17 mouse cellular contexts compared by ENCODE assay signal in the genomic region with DNA sequence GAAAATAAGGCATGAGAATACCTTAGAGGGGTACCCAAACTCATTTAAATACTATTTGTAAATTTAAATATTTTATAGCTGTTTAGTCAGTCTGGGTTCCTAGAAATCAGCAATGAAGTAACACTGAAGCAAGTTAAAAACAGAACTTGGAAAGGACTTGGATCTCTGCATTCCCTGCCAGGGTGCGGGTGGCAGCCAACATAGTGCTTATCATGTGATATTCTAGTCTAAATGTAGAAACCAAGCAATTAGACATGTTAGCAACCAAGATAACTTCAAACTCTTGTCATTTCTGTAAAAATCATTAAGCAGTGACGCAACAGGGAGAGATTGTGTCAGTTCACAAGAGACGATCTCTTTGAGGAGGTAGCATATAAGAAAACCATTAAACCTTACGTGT. TPM values are rescaled to one million over a fixed set of nuclear protein-coding genes. Genes with fewer than 3 reads are reported as not detected.
DNase-seq lines count a peak whose midpoint lies in the region; ATAC-seq lines count a peak whose summit lies in the region.
"Had no signal": no experiment of that assay in that cellular context is flagged by ENCODE, and none has a peak within 500 bp of the region (broad histone marks: within the 10 kb centered on the region; RNA-seq: fewer than 3 reads in every experiment).

No protein-coding gene starts in this region.

- H3K27ac ChIP-seq in forebrain, embryonic 15.5 days (replicated peaks), result no peak overlapping the region
- no peak overlapping the region for H3K27ac ChIP-seq in forebrain, embryonic 11.5 days (ENCODE audit: low read depth, low read length)
- H3K27ac ChIP-seq in heart, embryonic 16.5 days (ENCODE audit: low read length), result peak overlapping the region; percentile 39; the same call in 1 of the 2 replicates
- no peak overlapping the region for H3K27ac ChIP-seq in midbrain, embryonic 11.5 days (ENCODE audit: low read depth, low read length)
- H3K27ac ChIP-seq: hindbrain, embryonic 13.5 days; limb, embryonic 12.5 days; midbrain, embryonic 15.5 days; neural tube, embryonic 12.5 days; stomach, postnatal 0 days had no signal

- ATAC-seq in forebrain, embryonic 15.5 days (replicated peaks), result peak; percentile 46; the same call in 1 of the 2 replicates
- no peak for ATAC-seq in forebrain, embryonic 11.5 days (replicated peaks; ENCODE audit: low FRiP score)
- ATAC-seq in heart, embryonic 16.5 days (replicated peaks; ENCODE audit: extremely low read depth, insufficient read depth, low FRiP score), result no peak
- no peak for ATAC-seq in midbrain, embryonic 11.5 days (ENCODE audit: low FRiP score)
- ATAC-seq: midbrain, embryonic 15.5 days had no signal

- H3K4me3 ChIP-seq in forebrain, embryonic 15.5 days, result no peak overlapping the region
- H3K4me3 ChIP-seq in forebrain, embryonic 11.5 days (ENCODE audit: low read depth, low read length), result no peak overlapping the region
- no peak overlapping the region for H3K4me3 ChIP-seq in heart, embryonic 16.5 days (ENCODE audit: low read length)
- H3K4me3 ChIP-seq in midbrain, embryonic 11.5 days (ENCODE audit: low read depth, low read length), result no peak overlapping the region
- H3K4me3 ChIP-seq: hindbrain, embryonic 13.5 days; limb, embryonic 12.5 days; midbrain, embryonic 15.5 days; neural tube, embryonic 12.5 days had no signal

- H3K4me2 ChIP-seq in forebrain, embryonic 15.5 days (replicated peaks), result no peak overlapping the region
- H3K4me2 ChIP-seq in forebrain, embryonic 11.5 days (ENCODE audit: low read depth, low read length, severe bottlenecking), result no peak overlapping the region
- H3K4me2 ChIP-seq in heart, embryonic 16.5 days (ENCODE audit: low read depth, low read length), result peak overlapping the region; percentile 40; the same call in 1 of the 2 replicates
- H3K4me2 ChIP-seq in midbrain, embryonic 11.5 days, result no peak overlapping the region
- H3K4me2 ChIP-seq: hindbrain, embryonic 13.5 days; limb, embryonic 12.5 days; midbrain, embryonic 15.5 days; neural tube, embryonic 12.5 days had no signal

- H3K27me3 ChIP-seq in forebrain, embryonic 15.5 days, result peaks cover 4% of the 10 kb centered on the region; the same call in 1 of the 2 replicates
- no peaks in the 10 kb centered on the region for H3K27me3 ChIP-seq in forebrain, embryonic 11.5 days (ENCODE audit: control insufficient read depth, insufficient read depth, low read length)
- no peaks in the 10 kb centered on the region for H3K27me3 ChIP-seq in heart, embryonic 16.5 days (ENCODE audit: control insufficient read depth, insufficient read depth, low read length)
- H3K27me3 ChIP-seq in midbrain, embryonic 11.5 days (ENCODE audit: control insufficient read depth, insufficient read depth, low read length), result no peaks in the 10 kb centered on the region
- H3K27me3 ChIP-seq: hindbrain, embryonic 13.5 days; limb, embryonic 12.5 days; midbrain, embryonic 15.5 days; neural tube, embryonic 12.5 days had no signal

- no peaks in the 10 kb centered on the region for H3K36me3 ChIP-seq in forebrain, embryonic 15.5 days
- no peaks in the 10 kb centered on the region for H3K36me3 ChIP-seq in forebrain, embryonic 11.5 days (ENCODE audit: control insufficient read depth, insufficient read depth, low read length)
- no peaks in the 10 kb centered on the region for H3K36me3 ChIP-seq in heart, embryonic 16.5 days (ENCODE audit: control insufficient read depth, insufficient read depth)
- no peaks in the 10 kb centered on the region for H3K36me3 ChIP-seq in midbrain, embryonic 11.5 days (ENCODE audit: control insufficient read depth, insufficient read depth, low read length)
- H3K36me3 ChIP-seq: hindbrain, embryonic 13.5 days; limb, embryonic 12.5 days; midbrain, embryonic 15.5 days; neural tube, embryonic 12.5 days had no signal

- DNase-seq in forebrain, embryonic 11.5 days (ENCODE audit: low spot score), result no peak
- DNase-seq in adipocyte (ENCODE audit: low spot score), result peak; percentile 28
- DNase-seq in right cerebral cortex, adult 18-20 months, result peak; percentile 38
- no peak for DNase-seq in midbrain, embryonic 11.5 days (ENCODE audit: low spot score, missing footprints)
- DNase-seq in embryo, embryonic 9.5 days (ENCODE audit: extremely low spot score), result no peak
- no peak for DNase-seq in kidney, adult 9 months
- DNase-seq: adrenal gland, postnatal 10 days; cerebellum, adult 11 months; kidney, adult 8-10 months; lung, postnatal 4 days had no signal

- H3K9ac ChIP-seq in forebrain, embryonic 15.5 days (replicated peaks), result no peak overlapping the region
- no peak overlapping the region for H3K9ac ChIP-seq in forebrain, embryonic 11.5 days (ENCODE audit: low read length)
- no peak overlapping the region for H3K9ac ChIP-seq in heart, embryonic 16.5 days (ENCODE audit: low read length)
- H3K9ac ChIP-seq in midbrain, embryonic 11.5 days (ENCODE audit: low read length), result no peak overlapping the region
- H3K9ac ChIP-seq: hindbrain, embryonic 13.5 days; limb, embryonic 12.5 days; midbrain, embryonic 15.5 days; neural tube, embryonic 12.5 days had no signal

- H3K9me3 ChIP-seq in forebrain, embryonic 15.5 days, result no peaks in the 10 kb centered on the region
- H3K9me3 ChIP-seq in forebrain, embryonic 11.5 days (ENCODE audit: control insufficient read depth, low read length), result no peaks in the 10 kb centered on the region
- no peaks in the 10 kb centered on the region for H3K9me3 ChIP-seq in heart, embryonic 16.5 days (replicated peaks; ENCODE audit: control insufficient read depth, low read length)
- no peaks in the 10 kb centered on the region for H3K9me3 ChIP-seq in midbrain, embryonic 11.5 days (ENCODE audit: control insufficient read depth, low read length)
- H3K9me3 ChIP-seq: hindbrain, embryonic 13.5 days; limb, embryonic 12.5 days; midbrain, embryonic 15.5 days; neural tube, embryonic 12.5 days had no signal

- 80% methylated on average over 4 of the region's 4 CpGs for WGBS in forebrain, embryonic 15.5 days
- 91% methylated on average over 4 of the region's 4 CpGs for WGBS in forebrain, embryonic 11.5 days
- 38% methylated on average over 4 of the region's 4 CpGs for WGBS in heart, embryonic 16.5 days
- WGBS in midbrain, embryonic 11.5 days, result 94% methylated on average over 4 of the region's 4 CpGs

- H3K4me1 ChIP-seq in forebrain, embryonic 15.5 days, result peaks cover 8% of the 10 kb centered on the region; the same call in 1 of the 2 replicates
- no peaks in the 10 kb centered on the region for H3K4me1 ChIP-seq in forebrain, embryonic 11.5 days (replicated peaks; ENCODE audit: control insufficient read depth, insufficient read depth, low read length)
- H3K4me1 ChIP-seq in heart, embryonic 16.5 days (ENCODE audit: control insufficient read depth, insufficient read depth, low read length), result peaks cover 20% of the 10 kb centered on the region; the same call in 1 of the 2 replicates
- no peaks in the 10 kb centered on the region; the same call in 1 of the 2 replicates for H3K4me1 ChIP-seq in midbrain, embryonic 11.5 days (ENCODE audit: control insufficient read depth, insufficient read depth, low read length)
- H3K4me1 ChIP-seq: limb, embryonic 12.5 days; neural tube, embryonic 12.5 days had no signal

RNA-seq across cellular contexts. Expression of gene Samd5, which starts 32.9 kb away (rescaled TPM):
- polyA plus RNA-seq in forebrain, embryonic 15.5 days (2015; fragmentation: Nextera tagmentation; extraction: Ambion mirVana), result 3.6 and 3.8 TPM in 2 replicates
- 7.3 and 7.4 TPM in 2 replicates for polyA plus RNA-seq in forebrain, embryonic 11.5 days (2014; fragmentation: Nextera tagmentation; extraction: Ambion mirVana)
- 2.3 and 4.3 TPM in 2 replicates for polyA plus RNA-seq in heart, embryonic 16.5 days (2015; fragmentation: Nextera tagmentation; extraction: Ambion mirVana)
- polyA plus RNA-seq in midbrain, embryonic 11.5 days (2014; fragmentation: Nextera tagmentation; extraction: Ambion mirVana), result 8.0 and 8.4 TPM in 2 replicates

Comparison
In these comparisons a context has a peak if more than half of its experiments do, and no peak if none do; other contexts are left out.
1. DNase-seq: peak in adipocyte (single experiment) and right cerebral cortex, adult 18-20 months (single experiment); none in forebrain, embryonic 11.5 days (single experiment), midbrain, embryonic 11.5 days (single experiment), embryo, embryonic 9.5 days (single experiment) and kidney, adult 9 months (single experiment).